Comparison of ENCODE assay signal across 8 mouse cellular contexts in the genomic region with DNA sequence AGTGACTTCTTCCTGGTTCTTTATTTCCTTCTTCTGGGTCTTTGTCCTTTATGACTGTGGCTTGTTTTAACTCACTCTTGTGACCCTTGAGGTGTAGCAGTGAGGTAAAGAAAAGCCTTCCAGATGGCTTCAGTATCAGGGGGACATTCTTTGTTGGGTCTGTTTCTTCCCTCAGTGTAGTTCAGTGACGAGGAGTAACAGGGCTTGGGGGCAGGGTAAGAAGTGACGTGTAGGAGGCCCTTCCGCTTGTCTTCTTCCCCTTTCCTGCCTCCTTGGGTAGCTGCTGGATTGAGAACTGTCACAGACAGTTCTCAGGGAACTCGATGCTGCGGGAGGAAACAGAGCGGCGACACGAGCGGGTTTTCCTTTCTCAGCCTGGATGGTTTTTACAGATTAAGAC. TPM values are rescaled to one million over a fixed set of nuclear protein-coding genes. Genes with fewer than 3 reads are reported as not detected.
DNase-seq lines count a peak whose midpoint lies in the region; ATAC-seq and TF ChIP-seq lines count a peak whose summit lies in the region.

No protein-coding gene starts in this region.

- no peaks in the 10 kb centered on the region for H3K9me3 ChIP-seq in embryonic facial prominence, embryonic 15.5 days (replicated peaks)
- no peaks in the 10 kb centered on the region for H3K9me3 ChIP-seq in kidney, postnatal 0 days (replicated peaks; ENCODE audit: low read length)

- 36% methylated on average over 9 of the region's 9 CpGs for WGBS in embryonic facial prominence, embryonic 15.5 days
- WGBS in kidney, postnatal 0 days: 16% methylated on average over 9 of the region's 9 CpGs
- WGBS in macrophage (ENCODE audit: missing documents): under 1% methylated on average over 9 of the region's 9 CpGs

- ATAC-seq in embryonic facial prominence, embryonic 15.5 days (ENCODE audit: insufficient number of reproducible peaks, low FRiP score, low TSS enrichment, low read depth): no peak
- no peak for ATAC-seq in kidney, postnatal 0 days (replicated peaks; ENCODE audit: low FRiP score, low read depth)

- no peaks in the 10 kb centered on the region for H3K27me3 ChIP-seq in embryonic facial prominence, embryonic 15.5 days
- H3K27me3 ChIP-seq in kidney, postnatal 0 days (ENCODE audit: insufficient read depth, low read length): no peaks in the 10 kb centered on the region

- H3K4me2 ChIP-seq in embryonic facial prominence, embryonic 15.5 days (replicated peaks): no peak overlapping the region
- peak overlapping the region; percentile 46 for H3K4me2 ChIP-seq in kidney, postnatal 0 days (ENCODE audit: low read length)

- peaks cover 12% of the 10 kb centered on the region for H3K4me1 ChIP-seq in embryonic facial prominence, embryonic 15.5 days
- peaks cover 27% of the 10 kb centered on the region for H3K4me1 ChIP-seq in kidney, postnatal 0 days (replicated peaks; ENCODE audit: insufficient read depth, low read length)

- no peak overlapping the region for H3K4me3 ChIP-seq in embryonic facial prominence, embryonic 15.5 days (replicated peaks)
- no peak overlapping the region; the same call in 1 of the 2 replicates for H3K4me3 ChIP-seq in kidney, postnatal 0 days (replicated peaks; ENCODE audit: low read depth, low read length)
- H3K4me3 ChIP-seq in macrophage (ENCODE audit: inconsistent target): peak overlapping the region; percentile 42

- H3K36me3 ChIP-seq in embryonic facial prominence, embryonic 15.5 days: no peaks in the 10 kb centered on the region
- H3K36me3 ChIP-seq in kidney, postnatal 0 days (ENCODE audit: insufficient read depth, low read length): no peaks in the 10 kb centered on the region
- no peaks in the 10 kb centered on the region for H3K36me3 ChIP-seq in macrophage (ENCODE audit: inconsistent target)

- 0 out of 2 replicates have a peak overlapping the region, but pooled peaks have one; percentile 22 for H3K27ac ChIP-seq in embryonic facial prominence, embryonic 15.5 days (replicated peaks)
- peak overlapping the region; percentile 55 for H3K27ac ChIP-seq in kidney, postnatal 0 days
- peak overlapping the region; percentile 54 for H3K27ac ChIP-seq in macrophage

- no peak overlapping the region for H3K9ac ChIP-seq in embryonic facial prominence, embryonic 15.5 days
- 0 out of 2 replicates have a peak overlapping the region, but pooled peaks have one; percentile 13 for H3K9ac ChIP-seq in kidney, postnatal 0 days (ENCODE audit: low read depth, low read length)

- peak; percentile 31 to 76 for DNase-seq in adrenal gland, adult (ENCODE audit: inconsistent age in 2 of 2, low spot score in 1 of 2)
- DNase-seq in adrenal gland, postnatal 4 days (ENCODE audit: low spot score in 2 of 2): no peak
- peak; percentile 72 for DNase-seq in CD4-positive, CD25-positive, alpha-beta regulatory T cell, adult 2 months (ENCODE audit: low read depth, low spot score)
- DNase-seq in kidney, postnatal 0 days (ENCODE audit: low spot score): peak; percentile 75
- peak; percentile 69 for DNase-seq in thymus, postnatal 25 days
- DNase-seq in urinary bladder, postnatal 14 days (ENCODE audit: low spot score): no peak

- peaks cover 100% of the 10 kb centered on the region for H3K79me2 ChIP-seq in macrophage (ENCODE audit: inconsistent target)

- no peak for TF ChIP-seq CTCF in kidney, postnatal 0 days (IDR thresholded peaks at IDR 0.05; ENCODE audit: low read depth)

RNA-seq across cellular contexts. Expression of a gene that starts 43.0 kb away (rescaled TPM):
- total RNA-seq in adrenal gland, postnatal 4 days (2021): 10 to 100 TPM; 77.3 to 86.8 TPM
- 56.8 and 59.9 TPM in 2 replicates for polyA plus RNA-seq in embryonic facial prominence, embryonic 15.5 days (2015; fragmentation: Nextera tagmentation; extraction: Ambion mirVana)
- 43.8 and 48.7 TPM in 2 replicates for polyA plus RNA-seq in kidney, postnatal 0 days (2015; fragmentation: Nextera tagmentation; extraction: Ambion mirVana)
- total RNA-seq in macrophage (2018; cell fraction: chromatin; rRNA removed): 100 to 1,000 TPM in 23 of 26 experiments, 10 to 100 TPM in 3; 89.0 to 203 (median 163) TPM
- total RNA-seq in macrophage (2018; cell fraction: cytosol; rRNA removed): 10 to 100 TPM; 60.3 to 87.0 (median 71.8) TPM
- total RNA-seq in macrophage (2018; cell fraction: nucleus; rRNA removed): 100 to 1,000 TPM in 15 of 26 experiments, 10 to 100 TPM in 11; 77.4 to 155 (median 101) TPM
- 31.4 to 45.3 TPM (median 38.2 TPM) in 3 replicates for polyA plus RNA-seq in macrophage (2018)

Comparison
In these comparisons a context has a peak if more than half of its experiments do, and no peak if none do; other contexts are left out.
1. DNase-seq: peak in adrenal gland, adult (2 of 2), CD4-positive, CD25-positive, alpha-beta regulatory T cell, adult 2 months (single experiment), kidney, postnatal 0 days (single experiment) and thymus, postnatal 25 days (single experiment); none in adrenal gland, postnatal 4 days (0 of 2) and urinary bladder, postnatal 14 days (single experiment).
2. Peak in every context shown above with its lines, with median percentiles within 50 percentile points of each other: H3K27ac ChIP-seq.